Mouse (Mus musculus) heart, adult 2 months (tissue): ENCODE results near the gene Syt16.

Source experiments
- CTCF ChIP-seq: fragments of 200-600 bp; IDR thresholded peaks from 2 replicates; pipeline ENCODE4 v1.8.1; 2022; ENCODE audit warnings: antibody characterized with exemption, mild to moderate bottlenecking, moderate library complexity
- EP300 ChIP-seq: fragments of 200-500 bp; IDR thresholded peaks from 2 replicates; pipeline ENCODE4 v1.6.1; 2011; ENCODE audit warnings: low read depth, low read length, control low read depth; ENCODE audit not compliant: insufficient read depth
- POLR2A ChIP-seq: fragments of 200-500 bp; IDR thresholded peaks from 2 replicates; pipeline ENCODE4 v1.6.1; 2011; ENCODE audit warnings: mild to moderate bottlenecking, low read depth, low read length, control low read depth; ENCODE audit not compliant: insufficient read depth

- TF ChIP-seq POLR2A (no peak), CTCF (no peak), EP300 (no peak)
Observed at GRCm38 (mm10) chr12:74116825-74117224, 119.4 kb downstream of the Syt16 start.
